ENCODE assay signal across 8 mouse cellular contexts in the genomic region with DNA sequence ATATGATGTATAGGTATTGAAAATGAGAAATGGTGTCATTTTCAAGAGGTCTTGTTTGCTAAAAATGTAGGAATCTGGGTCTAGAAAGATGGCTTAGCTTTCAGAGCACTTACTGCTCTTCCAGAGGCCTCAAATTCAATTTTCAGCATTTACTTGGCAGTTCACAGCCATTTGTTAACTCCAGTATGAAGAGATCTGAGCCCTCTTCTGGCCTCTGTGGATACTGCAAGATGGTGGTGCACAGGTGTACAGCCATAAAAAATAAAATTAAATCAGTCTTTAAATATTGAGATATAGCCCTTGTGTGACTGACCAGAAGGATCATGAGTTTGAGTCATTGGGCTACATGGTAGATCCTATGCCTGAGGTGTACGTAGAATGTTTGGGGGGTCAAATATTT.
A peak's percentile ranks its signal among the peaks of the same experiment; 100 is the strongest.
DNase-seq lines count a peak whose midpoint lies in the region; ATAC-seq and TF ChIP-seq lines count a peak whose summit lies in the region.

No protein-coding gene starts in this region.

- H3K9me3 ChIP-seq in heart, embryonic 11.5 days (replicated peaks; ENCODE audit: control insufficient read depth, low read length) = no peaks in the 10 kb centered on the region

- H3K9ac ChIP-seq in heart, adult 2 months (ENCODE audit: low read depth, low read length) = no peak overlapping the region
- H3K9ac ChIP-seq in heart, embryonic 11.5 days (ENCODE audit: low read depth, low read length) = no peak overlapping the region

- TF ChIP-seq CTCF in heart, adult 2 months (IDR thresholded peaks at IDR 0.05) = peak; percentile 51
- peak; percentile 62 for TF ChIP-seq CTCF in left cerebral cortex, adult 2 months (IDR thresholded peaks at IDR 0.05)

- TF ChIP-seq POLR2A in heart, adult 2 months (IDR thresholded peaks at IDR 0.05; ENCODE audit: insufficient read depth, low read depth, low read length) = no peak

- H3K4me2 ChIP-seq in heart, embryonic 11.5 days = no peak overlapping the region

- H3K27ac ChIP-seq in heart, adult 2 months = no peak overlapping the region
- no peak overlapping the region for H3K27ac ChIP-seq in heart, embryonic 11.5 days (ENCODE audit: low read depth, low read length)
- H3K27ac ChIP-seq in left cerebral cortex, adult 2 months = no peak overlapping the region

- H3K36me3 ChIP-seq in heart, adult 2 months (ENCODE audit: control insufficient read depth, insufficient read depth, low read length) = no peaks in the 10 kb centered on the region
- H3K36me3 ChIP-seq in heart, embryonic 11.5 days (ENCODE audit: control insufficient read depth, insufficient read depth, low read length) = no peaks in the 10 kb centered on the region

- no peak for ATAC-seq in heart, embryonic 11.5 days (replicated peaks; ENCODE audit: insufficient number of reproducible peaks, low FRiP score, low TSS enrichment)
- no peak for ATAC-seq in activated CD4-positive, CD25-positive, alpha-beta regulatory T cell, adult 4 months

- DNase-seq in heart, adult 2 months = no peak
- DNase-seq in right cerebral cortex, adult 18-20 months = peak; percentile 19
- no peak for DNase-seq in right cerebral cortex, postnatal 25 days
- DNase-seq in embryo, embryonic 10 days (ENCODE audit: low spot score) = peak; percentile 28
- peak; percentile 25 to 38 for DNase-seq in left cerebral cortex, adult 2 months (ENCODE audit: extremely low spot score in 1 of 2, low spot score in 2 of 2)
- DNase-seq in urinary bladder, postnatal 25 days (ENCODE audit: low spot score) = no peak

- intact Hi-C loops in heart, adult 2 months (cut with DNase I) = no loop called here
- intact Hi-C loops in left cerebral cortex, adult 2 months (cut with DNase I) = loop anchor here (10.0 kb wide), 2 partner anchors 637 to 1397 kb away; partner anchors contain the start of gene Olfm3

- H3K4me3 ChIP-seq in heart, adult 2 months = no peak overlapping the region
- no peak overlapping the region for H3K4me3 ChIP-seq in heart, embryonic 11.5 days (ENCODE audit: low read depth, low read length)
- no peak overlapping the region for H3K4me3 ChIP-seq in left cerebral cortex, adult 2 months

- no peaks in the 10 kb centered on the region for H3K4me1 ChIP-seq in heart, adult 2 months (ENCODE audit: control insufficient read depth, insufficient read depth, low read length)
- no peaks in the 10 kb centered on the region for H3K4me1 ChIP-seq in heart, embryonic 11.5 days (ENCODE audit: control insufficient read depth, insufficient read depth, low read length)

- 90% methylated on average over 1 of the region's 1 CpGs for WGBS in heart, adult 2 months
- 87% methylated on average over 1 of the region's 1 CpGs for WGBS in heart, embryonic 11.5 days (ENCODE audit: insufficient replicate concordance)

- TF ChIP-seq EP300 in heart, adult 2 months (IDR thresholded peaks at IDR 0.05; ENCODE audit: insufficient read depth, low read depth, low read length) = no peak

- no peaks in the 10 kb centered on the region for H3K79me2 ChIP-seq in heart, adult 2 months (replicated peaks; ENCODE audit: control insufficient read depth, insufficient read depth, low read length)

- H3K27me3 ChIP-seq in heart, adult 2 months (ENCODE audit: control insufficient read depth, insufficient read depth, low read length) = no peaks in the 10 kb centered on the region
- H3K27me3 ChIP-seq in heart, embryonic 11.5 days (ENCODE audit: control insufficient read depth, insufficient read depth, low read length) = no peaks in the 10 kb centered on the region

Comparison
In these comparisons a context has a peak if more than half of its experiments do, and no peak if none do; other contexts are left out.
1. DNase-seq: peak in right cerebral cortex, adult 18-20 months (single experiment), embryo, embryonic 10 days (single experiment) and left cerebral cortex, adult 2 months (2 of 2); none in heart, adult 2 months (0 of 2), right cerebral cortex, postnatal 25 days (single experiment) and urinary bladder, postnatal 25 days (single experiment).